Mouse (Mus musculus): ENCODE measurements at regions not wholly inside any gene's neighbourhood (a gene's known extent, or its start where the extent isn't known, plus 50 kb on each side); places are given as distances from the start of the nearest gene placed in this dataset.

DNA sequence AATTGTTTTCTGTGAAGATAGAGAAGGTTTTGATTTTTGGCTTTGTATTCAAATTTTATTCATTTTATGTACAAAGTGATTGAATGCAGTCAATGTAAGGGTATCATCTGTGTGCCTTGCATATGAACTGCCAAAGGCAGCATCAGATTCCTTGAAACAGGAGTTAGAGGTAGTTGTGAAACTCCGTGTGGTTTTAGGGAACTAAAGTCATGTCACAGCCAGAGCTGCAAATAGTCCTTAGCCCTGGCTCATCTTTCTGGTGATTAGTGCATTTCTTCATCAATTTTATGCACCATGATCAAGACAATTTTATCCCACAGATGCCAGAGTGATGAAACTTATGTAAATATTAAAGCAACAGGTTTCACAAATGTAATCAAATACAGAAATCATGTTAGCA is 534.4 kb downstream of the Flrt2 start:
- CTCF ChIA-PET, result no interaction called here

DNA sequence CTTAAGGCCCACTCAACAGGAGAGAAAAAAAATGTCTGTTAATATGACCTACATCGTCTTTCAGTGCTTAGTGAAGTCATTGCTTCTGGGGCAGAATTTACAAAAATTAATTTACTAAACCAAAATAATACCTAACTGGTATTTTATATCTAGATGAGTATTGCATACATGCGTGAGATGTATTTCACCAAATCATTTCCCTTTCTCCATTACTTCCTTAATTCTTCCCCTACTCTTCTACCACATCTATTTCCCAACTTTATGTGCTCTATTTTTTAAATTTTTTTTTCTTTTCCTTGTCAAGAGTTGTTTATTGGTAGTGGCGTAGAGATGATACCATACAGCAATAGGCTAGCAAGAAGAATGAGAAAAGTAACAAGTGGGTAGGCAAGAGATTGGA is 536.7 kb downstream of the Flrt2 start:
- CTCF ChIA-PET, result no interaction called here

GRCm38 (mm10) chr12:96235510-96235909 is 543.5 kb downstream of the Flrt2 start:
- CTCF ChIA-PET, result no interaction called here

DNA sequence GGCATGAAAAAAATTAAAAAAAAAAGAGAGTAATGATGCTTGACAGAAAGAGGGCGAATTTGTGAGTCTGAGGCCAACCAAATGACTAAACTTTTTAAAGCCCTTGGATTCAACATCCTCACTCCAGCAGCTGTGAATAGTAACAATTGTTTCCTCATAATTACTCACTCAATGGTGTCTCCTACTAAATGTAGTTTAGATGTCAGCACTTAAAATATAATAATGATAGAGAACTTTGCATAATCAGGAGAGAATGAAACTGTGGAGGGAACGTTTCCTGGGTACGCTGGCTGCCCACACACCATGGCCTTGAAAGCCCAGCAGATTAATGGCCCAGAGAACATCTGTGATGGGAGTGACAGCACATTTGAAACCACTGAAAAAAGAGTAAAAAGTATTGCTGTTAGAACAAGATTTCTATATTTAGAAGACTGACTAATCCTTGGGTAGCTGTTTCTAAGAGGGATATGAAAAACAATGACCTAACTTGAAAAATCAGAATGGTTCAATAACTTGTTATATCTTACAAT is 544.0 kb downstream of the Flrt2 start:
- CTCF ChIA-PET, result no interaction called here

GRCm38 (mm10) chr12:96239642-96240041 is 547.6 kb downstream of the Flrt2 start:
- CTCF ChIA-PET, result no interaction called here

DNA sequence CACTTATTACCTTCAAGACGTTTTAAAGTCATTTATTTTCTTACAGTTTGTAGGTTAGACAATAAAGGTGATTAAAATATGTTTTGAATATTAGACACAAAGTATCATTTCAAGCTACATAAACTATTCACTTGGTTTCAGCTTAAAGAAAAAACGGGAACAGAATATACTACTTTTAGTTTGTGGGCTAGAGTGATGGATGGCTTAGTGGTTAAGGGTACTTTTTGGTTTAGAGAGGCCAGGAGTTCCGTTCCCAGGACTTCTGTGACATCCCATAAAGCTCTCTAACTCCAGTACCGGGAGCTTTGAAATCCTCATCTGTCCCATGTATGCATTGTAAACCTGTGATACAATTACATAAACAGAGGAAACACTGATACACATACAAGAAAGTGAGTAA is 570.0 kb downstream of the Flrt2 start:
- CTCF ChIA-PET, result no interaction called here

- CTCF ChIA-PET, result no interaction called here
Observed at GRCm38 (mm10) chr12:96275894-96276293, 583.9 kb downstream of the Flrt2 start.

- CTCF ChIA-PET, result no interaction called here
Observed at GRCm38 (mm10) chr12:96311137-96311536, 619.1 kb downstream of the Flrt2 start.

GRCm38 (mm10) chr12:96323061-96323786 is 631.2 kb downstream of the Flrt2 start:
- CTCF ChIA-PET, result no interaction called here

- CTCF ChIA-PET, result no interaction called here
Observed at GRCm38 (mm10) chr12:96351143-96351542, 659.1 kb downstream of the Flrt2 start.

DNA sequence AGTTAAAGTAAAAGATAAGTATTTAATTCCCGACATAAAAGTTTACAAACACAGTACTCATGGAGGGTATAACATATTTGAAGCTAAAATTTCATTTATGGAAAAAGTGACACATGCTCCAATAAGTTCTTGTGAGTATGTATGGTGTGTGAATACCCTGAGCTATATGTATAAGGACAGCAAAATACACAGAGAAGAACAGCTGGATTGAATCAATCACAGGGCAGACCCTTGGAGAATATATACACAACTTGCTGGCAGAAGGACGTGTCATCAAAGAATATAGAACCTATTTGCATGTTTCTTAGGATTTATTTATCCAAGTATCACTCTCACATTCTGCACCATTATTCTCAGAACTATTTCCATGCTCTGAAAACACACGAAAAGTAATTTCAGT is 686.9 kb downstream of the Flrt2 start:
- CTCF ChIA-PET, result no interaction called here

- CTCF ChIA-PET, result no interaction called here
Observed at GRCm38 (mm10) chr12:96419104-96419503, 727.1 kb downstream of the Flrt2 start.

DNA sequence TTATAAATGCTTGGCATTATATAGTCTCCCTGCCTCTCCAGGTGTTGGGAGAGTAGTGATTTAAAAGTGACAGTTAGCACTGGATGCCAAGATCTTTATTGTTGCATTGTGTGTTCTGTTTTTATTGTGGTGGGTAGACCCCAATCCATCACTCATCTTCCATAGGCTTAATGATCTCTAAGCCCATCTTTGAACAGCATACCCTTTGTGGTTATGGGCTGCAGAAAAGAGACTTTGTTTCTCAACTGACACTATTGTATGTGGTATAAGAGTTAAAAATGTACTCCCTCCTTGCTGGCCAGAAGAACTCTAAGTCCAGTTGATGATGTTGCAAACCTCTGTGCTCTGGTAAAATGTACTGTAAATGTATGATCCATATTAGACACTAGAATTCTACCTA is 727.5 kb downstream of the Flrt2 start:
- CTCF ChIA-PET, result no interaction called here

DNA sequence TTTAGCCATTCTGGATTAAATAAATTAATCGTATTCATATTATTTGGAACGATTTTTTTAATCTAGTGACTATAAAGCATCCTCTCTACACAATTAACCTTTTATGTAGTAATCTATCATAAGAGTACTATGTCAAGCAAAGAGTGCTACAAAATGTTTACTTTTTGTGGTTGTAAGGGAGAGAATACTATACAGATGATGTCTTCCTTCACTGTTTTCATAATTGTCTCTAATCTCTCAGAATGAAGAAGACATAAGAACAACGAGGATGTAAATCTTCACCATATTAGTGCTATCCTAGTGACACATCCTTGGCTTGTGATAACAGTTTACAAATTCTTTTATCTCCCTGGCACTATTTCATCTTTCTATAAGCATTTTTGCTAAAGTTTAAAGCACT is 735.6 kb downstream of the Flrt2 start:
- CTCF ChIA-PET, result no interaction called here

DNA sequence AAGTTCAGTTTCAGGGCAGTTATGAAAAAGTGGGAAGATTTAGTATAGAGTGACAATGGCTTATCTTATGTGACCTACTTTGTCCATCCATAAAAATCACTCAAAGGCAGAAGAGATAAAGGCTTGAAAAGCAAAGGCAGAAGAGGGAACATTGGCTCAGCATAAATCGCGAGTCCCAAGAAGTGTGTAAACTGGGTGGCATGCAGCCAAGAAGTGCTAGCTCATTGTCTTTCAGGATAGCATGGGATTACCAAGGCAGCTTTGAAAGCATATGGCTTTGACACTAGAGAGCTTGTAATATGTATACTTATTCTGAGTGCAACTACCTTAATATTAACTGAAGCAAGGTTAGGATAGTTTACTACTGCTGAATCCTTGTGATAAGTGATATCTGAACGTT is 750.5 kb downstream of the Flrt2 start:
- CTCF ChIA-PET, result no interaction called here

- CTCF ChIA-PET, result no interaction called here
Observed at GRCm38 (mm10) chr12:96453374-96453773, 761.3 kb downstream of the Flrt2 start.

- CTCF ChIA-PET, result no interaction called here
Observed at GRCm38 (mm10) chr12:96476344-96476743, 784.3 kb downstream of the Flrt2 start.

GRCm38 (mm10) chr12:96488448-96488960 is 796.5 kb downstream of the Flrt2 start:
- CTCF ChIA-PET, result no interaction called here

DNA sequence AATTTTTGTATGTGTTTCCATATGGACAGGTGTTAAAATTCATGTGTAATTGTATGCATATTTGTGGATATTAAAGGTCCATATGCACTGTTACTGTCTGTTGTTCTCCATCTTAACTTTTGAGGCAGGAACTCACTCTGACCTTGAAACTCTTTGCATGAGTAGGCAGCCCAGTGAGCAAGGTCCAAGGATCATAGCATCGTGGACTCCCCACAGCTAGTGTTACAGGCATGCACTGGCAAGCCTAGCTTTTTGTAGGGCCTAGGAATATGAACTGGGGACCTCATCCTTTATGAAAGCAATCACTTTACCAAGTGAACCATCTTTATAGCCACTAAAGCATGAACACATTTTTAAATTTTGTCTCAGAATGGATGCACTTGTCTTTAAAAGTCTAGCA is 817.6 kb downstream of the Flrt2 start:
- CTCF ChIA-PET, result no interaction called here

- CTCF ChIA-PET, result no interaction called here
Observed at GRCm38 (mm10) chr12:96558824-96559223, 866.8 kb downstream of the Flrt2 start.

DNA sequence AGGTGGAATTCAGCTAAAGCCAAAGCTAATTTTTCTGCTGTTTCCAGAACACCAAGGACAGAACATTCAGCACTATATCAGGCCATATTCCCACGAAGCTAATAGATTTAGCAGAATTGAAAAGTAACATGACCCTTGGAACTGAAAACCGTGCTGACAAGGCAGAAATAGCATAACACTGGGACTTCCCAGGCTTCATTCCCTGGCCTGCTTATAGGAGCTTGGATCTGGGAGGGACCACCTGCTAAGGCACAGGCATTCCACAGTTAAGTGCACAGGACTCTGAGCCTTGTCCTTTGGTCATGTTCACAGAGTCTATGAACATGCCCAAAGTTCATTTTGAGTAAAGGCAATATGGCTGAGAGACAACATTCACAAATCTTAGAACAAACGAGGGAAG is 902.8 kb downstream of the Flrt2 start:
- CTCF ChIA-PET, result no interaction called here

GRCm38 (mm10) chr12:96615134-96615533 is 923.1 kb downstream of the Flrt2 start:
- CTCF ChIA-PET, result no interaction called here

DNA sequence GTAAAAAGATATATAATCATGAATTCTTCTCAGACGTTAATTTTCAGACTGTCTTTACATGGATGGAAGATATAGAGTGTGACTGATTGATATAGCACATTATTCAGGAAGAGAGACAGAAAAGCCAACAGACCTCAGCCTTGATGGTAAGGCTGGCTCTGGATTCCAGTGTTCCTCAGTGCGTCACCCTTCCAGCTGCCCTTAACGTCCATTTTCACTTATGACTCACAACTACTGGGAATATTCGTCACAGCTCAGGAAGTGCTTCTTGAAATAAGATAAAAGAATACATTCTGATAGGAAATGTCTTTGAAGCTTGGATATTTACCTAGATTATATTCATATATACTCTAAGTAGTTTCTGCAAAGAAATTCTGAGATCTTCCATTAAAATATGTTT is 923.8 kb downstream of the Flrt2 start:
- CTCF ChIA-PET, result no interaction called here

GRCm38 (mm10) chr12:96617226-96617625 is 925.2 kb downstream of the Flrt2 start:
- CTCF ChIA-PET, result interaction anchor here (0.6 kb wide), 1 partner anchor 10 kb away, joined by 3 read pairs; no protein-coding TSS in a partner anchor
